Mouse (Mus musculus): ENCODE results near the gene AY761184.
"Not testable (repeated sequence)": the region's sequence is repeated elsewhere in the genome, so short reads cannot be mapped to it uniquely, and the experiment has no call there.

AY761184 gene

GRCm38 (mm10) chr8:21703545-21703944 is at the start of gene AY761184:
AY761184 (minus strand) TSS chr8:21703645.
- not testable (repeated sequence) for DNase-seq

- DNase-seq: not testable (repeated sequence)
Observed at GRCm38 (mm10) chr8:21665497-21665896, 37.9 kb downstream of the AY761184 start, which contains the start of gene Defa34. Defa34 (plus strand) TSS chr8:21665797.

GRCm38 (mm10) chr8:21655480-21655879 is 48.0 kb downstream of the AY761184 start, which contains the start of gene Defa17:
Defa17 (plus strand) TSS chr8:21655780.
- not testable (repeated sequence) for DNase-seq
